Mouse (Mus musculus): Measurements from ENCODE around the gene Glce. TPM values are rescaled to one million over a fixed set of nuclear protein-coding genes. Genes with fewer than 3 reads are reported as not detected.

Glce gene
- total and polyA plus RNA-seq, 2 experiments from 2014 or later, result 15.5 to 41.7 TPM

GRCm38 (mm10) chr9:62084896-62085295 lies 37.6 kb downstream of the Glce start:
- H3K27me3 ChIP-seq (ENCODE audit: insufficient read depth, low read length), result no peaks in the 10 kb centered on the region
- ATAC-seq (ENCODE audit: low FRiP score) (no peak), DNase-seq (ENCODE audit: low spot score) (no peak)
- no peaks in the 10 kb centered on the region; the same call in 1 of the 2 replicates for H3K4me1 ChIP-seq (ENCODE audit: insufficient read depth, low read length)
- no peak overlapping the region for H3K4me3 ChIP-seq (ENCODE audit: low read depth, low read length)
- no peaks in the 10 kb centered on the region for H3K36me3 ChIP-seq (ENCODE audit: insufficient read depth, low read length)
- no peak overlapping the region for H3K4me2 ChIP-seq (ENCODE audit: low read depth, low read length, poor library complexity, severe bottlenecking)
- H3K9ac ChIP-seq (replicated peaks; ENCODE audit: low read length, poor library complexity, severe bottlenecking), result no peak overlapping the region
- no peaks in the 10 kb centered on the region for H3K9me3 ChIP-seq (ENCODE audit: low read length)
- no peak overlapping the region for H3K27ac ChIP-seq (ENCODE audit: low read depth, low read length)
- TF ChIP-seq CTCF (IDR thresholded peaks at IDR 0.05), result no peak
- 96% methylated on average over 4 of the region's 4 CpGs for WGBS

DNA sequence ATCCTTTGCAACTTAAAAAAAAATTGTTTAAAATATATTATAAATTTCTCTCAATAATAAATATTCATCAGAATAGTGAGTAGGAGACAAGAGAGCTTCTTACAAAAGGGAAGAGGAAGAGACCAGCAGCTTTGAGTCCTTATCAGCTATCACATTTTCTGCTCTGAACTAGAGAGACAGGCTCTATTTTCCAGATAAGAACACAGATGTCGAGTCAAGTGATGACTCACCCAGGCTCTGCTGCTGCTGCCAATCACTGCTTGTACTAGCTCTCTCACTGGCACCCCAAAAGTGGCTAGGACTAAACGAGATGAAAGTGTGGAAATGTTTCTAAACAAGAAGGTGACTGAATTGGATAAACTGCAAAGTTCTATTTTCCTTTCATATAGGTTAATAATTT lies 39.5 kb downstream of the Glce start:
- DNase-seq (ENCODE audit: low spot score) (no peak), ATAC-seq (ENCODE audit: low FRiP score) (no peak)
- Histone ChIP-seq H3K9ac (replicated peaks; ENCODE audit: low read length, poor library complexity, severe bottlenecking) (no peak overlapping the region), H3K27ac (ENCODE audit: low read depth, low read length) (no peak overlapping the region), H3K4me3 (ENCODE audit: low read depth, low read length) (no peak overlapping the region), H3K27me3 (ENCODE audit: insufficient read depth, low read length) (no peaks in the 10 kb centered on the region), H3K9me3 (ENCODE audit: low read length) (no peaks in the 10 kb centered on the region), H3K4me1 (ENCODE audit: insufficient read depth, low read length) (no peaks in the 10 kb centered on the region; the same call in 1 of the 2 replicates), H3K36me3 (ENCODE audit: insufficient read depth, low read length) (no peaks in the 10 kb centered on the region), H3K4me2 (ENCODE audit: low read depth, low read length, poor library complexity, severe bottlenecking) (no peak overlapping the region)
- TF ChIP-seq CTCF (IDR thresholded peaks at IDR 0.05), result no peak
- 74% methylated on average over 2 of the region's 2 CpGs for WGBS

DNA sequence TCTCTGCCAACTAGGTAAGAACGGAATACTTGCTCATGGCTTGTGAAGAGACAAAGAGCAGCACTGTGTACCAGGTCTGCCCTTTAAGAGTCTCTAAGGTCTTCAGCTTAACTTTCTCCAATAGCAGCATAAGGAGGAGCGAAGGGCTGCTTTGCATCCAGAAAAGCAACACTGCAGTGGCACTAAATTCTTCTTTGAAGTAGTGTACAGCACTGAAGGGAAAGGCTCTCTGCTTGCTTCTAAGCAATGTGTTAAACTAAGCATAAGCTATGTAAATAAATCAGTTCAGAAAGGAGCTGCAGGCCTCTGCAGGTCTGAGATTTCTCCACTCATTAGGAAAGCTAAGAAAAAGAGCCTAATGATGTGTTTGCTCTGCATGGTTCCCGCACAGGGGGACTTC lies 40.9 kb downstream of the Glce start:
- no peak overlapping the region for H3K27ac ChIP-seq (ENCODE audit: low read depth, low read length)
- H3K36me3 ChIP-seq (ENCODE audit: insufficient read depth, low read length), result no peaks in the 10 kb centered on the region
- H3K4me2 ChIP-seq (ENCODE audit: low read depth, low read length, poor library complexity, severe bottlenecking), result no peak overlapping the region
- H3K27me3 ChIP-seq (ENCODE audit: insufficient read depth, low read length), result no peaks in the 10 kb centered on the region
- no peaks in the 10 kb centered on the region for H3K9me3 ChIP-seq (ENCODE audit: low read length)
- no peak for TF ChIP-seq CTCF (IDR thresholded peaks at IDR 0.05)
- H3K4me3 ChIP-seq (ENCODE audit: low read depth, low read length), result no peak overlapping the region
- ATAC-seq (ENCODE audit: low FRiP score) (no peak), DNase-seq (ENCODE audit: low spot score) (peak; percentile 6)
- H3K9ac ChIP-seq (replicated peaks; ENCODE audit: low read length, poor library complexity, severe bottlenecking), result no peak overlapping the region
- no peaks in the 10 kb centered on the region; the same call in 1 of the 2 replicates for H3K4me1 ChIP-seq (ENCODE audit: insufficient read depth, low read length)
- 56% methylated on average over 3 of the region's 3 CpGs for WGBS

GRCm38 (mm10) chr9:62080028-62080760 lies 42.3 kb downstream of the Glce start:
- DNase-seq (ENCODE audit: low spot score) (no peak), ATAC-seq (ENCODE audit: low FRiP score) (no peak)
- Histone ChIP-seq H3K4me1 (ENCODE audit: insufficient read depth, low read length) (no peaks in the 10 kb centered on the region; the same call in 1 of the 2 replicates), H3K36me3 (ENCODE audit: insufficient read depth, low read length) (no peaks in the 10 kb centered on the region), H3K27ac (ENCODE audit: low read depth, low read length) (no peak overlapping the region), H3K4me3 (ENCODE audit: low read depth, low read length) (no peak overlapping the region), H3K9me3 (ENCODE audit: low read length) (no peaks in the 10 kb centered on the region), H3K9ac (replicated peaks; ENCODE audit: low read length, poor library complexity, severe bottlenecking) (no peak overlapping the region), H3K4me2 (ENCODE audit: low read depth, low read length, poor library complexity, severe bottlenecking) (no peak overlapping the region), H3K27me3 (ENCODE audit: insufficient read depth, low read length) (no peaks in the 10 kb centered on the region)
- no peak for TF ChIP-seq CTCF (IDR thresholded peaks at IDR 0.05)

GRCm38 (mm10) chr9:62062234-62062633 lies 60.2 kb downstream of the Glce start:
- H3K4me3 ChIP-seq (ENCODE audit: low read depth, low read length), result no peak overlapping the region
- peaks cover 9% of the 10 kb centered on the region; the same call in 1 of the 2 replicates for H3K36me3 ChIP-seq (ENCODE audit: insufficient read depth, low read length)
- WGBS, result 97% methylated on average over 3 of the region's 3 CpGs
- no peak overlapping the region for H3K4me2 ChIP-seq (ENCODE audit: low read depth, low read length, poor library complexity, severe bottlenecking)
- H3K27me3 ChIP-seq (ENCODE audit: insufficient read depth, low read length), result no peaks in the 10 kb centered on the region
- no peak overlapping the region for H3K9ac ChIP-seq (replicated peaks; ENCODE audit: low read length, poor library complexity, severe bottlenecking)
- H3K9me3 ChIP-seq (ENCODE audit: low read length), result no peaks in the 10 kb centered on the region
- DNase-seq (ENCODE audit: low spot score), result no peak
- no peak overlapping the region for H3K27ac ChIP-seq (ENCODE audit: low read depth, low read length)
- H3K4me1 ChIP-seq (ENCODE audit: insufficient read depth, low read length), result no peaks in the 10 kb centered on the region
- ATAC-seq (ENCODE audit: low FRiP score), result no peak
- no peak for TF ChIP-seq CTCF (IDR thresholded peaks at IDR 0.05)

GRCm38 (mm10) chr9:62060431-62060830 lies 62.0 kb downstream of the Glce start:
- no peaks in the 10 kb centered on the region for H3K9me3 ChIP-seq (ENCODE audit: low read length)
- H3K36me3 ChIP-seq (ENCODE audit: insufficient read depth, low read length), result peaks cover 9% of the 10 kb centered on the region; the same call in 1 of the 2 replicates
- H3K4me2 ChIP-seq (ENCODE audit: low read depth, low read length, poor library complexity, severe bottlenecking), result no peak overlapping the region
- whole genome bisulfite sequencing, result 96% methylated on average over 2 of the region's 2 CpGs
- H3K27me3 ChIP-seq (ENCODE audit: insufficient read depth, low read length), result no peaks in the 10 kb centered on the region
- H3K27ac ChIP-seq (ENCODE audit: low read depth, low read length), result no peak overlapping the region
- H3K4me3 ChIP-seq (ENCODE audit: low read depth, low read length), result no peak overlapping the region
- ATAC-seq (ENCODE audit: low FRiP score) (no peak), DNase-seq (ENCODE audit: low spot score) (no peak)
- no peaks in the 10 kb centered on the region for H3K4me1 ChIP-seq (ENCODE audit: insufficient read depth, low read length)
- H3K9ac ChIP-seq (replicated peaks; ENCODE audit: low read length, poor library complexity, severe bottlenecking), result no peak overlapping the region
- no peak for TF ChIP-seq CTCF (IDR thresholded peaks at IDR 0.05)
